Mouse (Mus musculus): ENCODE data around the gene Dmwd. TPM values are rescaled to one million over a fixed set of nuclear protein-coding genes. Genes with fewer than 3 reads are reported as not detected.

Gene Dmwd
- polyA plus RNA-seq, 1 experiment from 2014 or later = 18.7 TPM

Small RNA genes lying within 50 kb of the gene (microRNA-seq; reads per million reads assigned to microRNA genes)
- not detected for gene Mir3100 (ENCODE audit: borderline number of aligned reads)

Other genes with a start within 250 kb of the Dmwd start
- gene Mill2, start 236.3 kb upstream of the Dmwd start, polyA plus RNA-seq (2015; fragmentation: Nextera tagmentation; extraction: Ambion mirVana) = 1.0 and 1.1 TPM in 2 replicates
- gene Pglyrp1, start 204.9 kb upstream of the Dmwd start, polyA plus RNA-seq (2015; fragmentation: Nextera tagmentation; extraction: Ambion mirVana) = 9.7 and 16.3 TPM in 2 replicates
- 31.8 and 40.3 TPM in 2 replicates for gene Ccdc61, start 165.8 kb upstream of the Dmwd start, polyA plus RNA-seq (2015; fragmentation: Nextera tagmentation; extraction: Ambion mirVana)
- 0.56 and 0.60 TPM in 2 replicates for gene Nova2, start 150.3 kb upstream of the Dmwd start, polyA plus RNA-seq (2015; fragmentation: Nextera tagmentation; extraction: Ambion mirVana)
- not detected in 2 replicates for gene Nanos2, start 88.8 kb upstream of the Dmwd start, polyA plus RNA-seq (2015; fragmentation: Nextera tagmentation; extraction: Ambion mirVana)
- 5.9 and 6.3 TPM in 2 replicates for gene Mypop, start 85.0 kb upstream of the Dmwd start, polyA plus RNA-seq (2015; fragmentation: Nextera tagmentation; extraction: Ambion mirVana)
- 31.1 and 32.2 TPM in 2 replicates for gene Irf2bp1, start 72.2 kb upstream of the Dmwd start, polyA plus RNA-seq (2015; fragmentation: Nextera tagmentation; extraction: Ambion mirVana)
- gene Foxa3, start 52.7 kb upstream of the Dmwd start, polyA plus RNA-seq (2015; fragmentation: Nextera tagmentation; extraction: Ambion mirVana) = 0.58 and 1.3 TPM in 2 replicates
- gene Sympk, start 51.9 kb upstream of the Dmwd start, polyA plus RNA-seq (2015; fragmentation: Nextera tagmentation; extraction: Ambion mirVana) = 35.3 and 36.8 TPM in 2 replicates
- gene Rsph6a, start 21.5 kb upstream of the Dmwd start, polyA plus RNA-seq (2015; fragmentation: Nextera tagmentation; extraction: Ambion mirVana) = not detected in 2 replicates
- gene Dmpk, start 7.6 kb downstream of the Dmwd start, polyA plus RNA-seq (2015; fragmentation: Nextera tagmentation; extraction: Ambion mirVana) = 42.4 and 60.4 TPM in 2 replicates
- gene Six5, start 18.4 kb downstream of the Dmwd start, polyA plus RNA-seq (2015; fragmentation: Nextera tagmentation; extraction: Ambion mirVana) = 12.7 and 14.7 TPM in 2 replicates
- gene Gm4969, start 42.1 kb downstream of the Dmwd start, polyA plus RNA-seq (2015; fragmentation: Nextera tagmentation; extraction: Ambion mirVana) = 1.9 and 2.3 TPM in 2 replicates
- gene Fbxo46, start 43.6 kb downstream of the Dmwd start, polyA plus RNA-seq (2015; fragmentation: Nextera tagmentation; extraction: Ambion mirVana) = 14.7 and 16.3 TPM in 2 replicates
- gene Qpctl, start 73.1 kb downstream of the Dmwd start, polyA plus RNA-seq (2015; fragmentation: Nextera tagmentation; extraction: Ambion mirVana) = 13.9 and 15.1 TPM in 2 replicates
- 139 and 140 TPM in 2 replicates for gene Snrpd2, start 73.5 kb downstream of the Dmwd start, polyA plus RNA-seq (2015; fragmentation: Nextera tagmentation; extraction: Ambion mirVana)
- 0.68 and 1.1 TPM in 2 replicates for gene Gipr, start 89.9 kb downstream of the Dmwd start, polyA plus RNA-seq (2015; fragmentation: Nextera tagmentation; extraction: Ambion mirVana)
- 10.4 and 12.8 TPM in 2 replicates for gene Eml2, start 100.2 kb downstream of the Dmwd start, polyA plus RNA-seq (2015; fragmentation: Nextera tagmentation; extraction: Ambion mirVana)
- 1.7 and 1.9 TPM in 2 replicates for gene Gpr4, start 136.3 kb downstream of the Dmwd start, polyA plus RNA-seq (2015; fragmentation: Nextera tagmentation; extraction: Ambion mirVana)
- gene Opa3, start 152.1 kb downstream of the Dmwd start, polyA plus RNA-seq (2015; fragmentation: Nextera tagmentation; extraction: Ambion mirVana) = 30.8 and 32.5 TPM in 2 replicates
- gene Vasp, start 195.6 kb downstream of the Dmwd start, polyA plus RNA-seq (2015; fragmentation: Nextera tagmentation; extraction: Ambion mirVana) = 85.2 TPM in 2 replicates
- 0.14 and 0.41 TPM in 2 replicates for gene Ppm1n, start 203.8 kb downstream of the Dmwd start, polyA plus RNA-seq (2015; fragmentation: Nextera tagmentation; extraction: Ambion mirVana)
- gene Rtn2, start 206.4 kb downstream of the Dmwd start, polyA plus RNA-seq (2015; fragmentation: Nextera tagmentation; extraction: Ambion mirVana) = 39.2 and 41.9 TPM in 2 replicates
- 0.21 and 0.69 TPM in 2 replicates for gene Fosb, start 233.8 kb downstream of the Dmwd start, polyA plus RNA-seq (2015; fragmentation: Nextera tagmentation; extraction: Ambion mirVana)